In genomic region chr12:111040531-111040860, GRCm38 (mm10) we compare ENCODE assay signal across 8 mouse cellular contexts. TPM values are rescaled to one million over a fixed set of nuclear protein-coding genes. Genes with fewer than 3 reads are reported as not detected.
DNase-seq lines count a peak whose midpoint lies in the region; ATAC-seq lines count a peak whose summit lies in the region.

No protein-coding gene starts in this region.

- peak overlapping the region; percentile 95 for H3K4me2 ChIP-seq in kidney, embryonic 15.5 days
- H3K4me2 ChIP-seq in hindbrain, embryonic 14.5 days (replicated peaks), result peak overlapping the region; percentile 98
- H3K4me2 ChIP-seq in midbrain, embryonic 15.5 days, result peak overlapping the region; percentile 70

- H3K4me3 ChIP-seq in kidney, embryonic 15.5 days (replicated peaks), result peak overlapping the region; percentile 97
- peak overlapping the region; percentile 97 for H3K4me3 ChIP-seq in hindbrain, embryonic 14.5 days (replicated peaks; ENCODE audit: low read length)
- peak overlapping the region; percentile 90 for H3K4me3 ChIP-seq in midbrain, embryonic 15.5 days

- WGBS in kidney, embryonic 15.5 days, result 6% methylated on average over 3 of the region's 3 CpGs
- WGBS in hindbrain, embryonic 14.5 days, result 6% methylated on average over 3 of the region's 3 CpGs
- 0% methylated on average over 3 of the region's 3 CpGs for WGBS in midbrain, embryonic 15.5 days

- peaks cover 26% of the 10 kb centered on the region for H3K36me3 ChIP-seq in kidney, embryonic 15.5 days
- 0 out of 2 replicates have a peak, but pooled peaks cover 5% of the 10 kb centered on the region for H3K36me3 ChIP-seq in hindbrain, embryonic 14.5 days (replicated peaks; ENCODE audit: control insufficient read depth, insufficient read depth)
- no peaks in the 10 kb centered on the region for H3K36me3 ChIP-seq in midbrain, embryonic 15.5 days (replicated peaks)

- DNase-seq in kidney, postnatal 10 days, result no peak
- DNase-seq in Muller cell, postnatal 12 days (ENCODE audit: inconsistent ontology term), result peak; percentile 25
- DNase-seq in hindbrain, embryonic 14.5 days (ENCODE audit: low spot score), result no peak
- no peak for DNase-seq in layer of hippocampus, adult 11-12 months (ENCODE audit: low spot score)
- no peak for DNase-seq in spleen, postnatal 4 days (ENCODE audit: low spot score in 2 of 2)

- no peaks in the 10 kb centered on the region for H3K27me3 ChIP-seq in kidney, embryonic 15.5 days
- no peaks in the 10 kb centered on the region for H3K27me3 ChIP-seq in hindbrain, embryonic 14.5 days (ENCODE audit: control insufficient read depth, insufficient read depth, low read length)
- H3K27me3 ChIP-seq in midbrain, embryonic 15.5 days (replicated peaks), result no peaks in the 10 kb centered on the region

- no peaks in the 10 kb centered on the region for H3K9me3 ChIP-seq in kidney, embryonic 15.5 days (replicated peaks)
- H3K9me3 ChIP-seq in hindbrain, embryonic 14.5 days (ENCODE audit: control insufficient read depth, low read length), result no peaks in the 10 kb centered on the region
- H3K9me3 ChIP-seq in midbrain, embryonic 15.5 days, result no peaks in the 10 kb centered on the region

- no peak for ATAC-seq in kidney, embryonic 15.5 days (replicated peaks; ENCODE audit: low FRiP score)
- ATAC-seq in hindbrain, embryonic 14.5 days (ENCODE audit: low FRiP score), result no peak
- ATAC-seq in midbrain, embryonic 15.5 days (replicated peaks), result no peak
- no peak for ATAC-seq in activated CD4-positive, CD25-positive, alpha-beta regulatory T cell, adult 4 months

- H3K27ac ChIP-seq in kidney, embryonic 15.5 days, result peak overlapping the region; percentile 99; the same call in 1 of the 2 replicates
- no peak overlapping the region for H3K27ac ChIP-seq in hindbrain, embryonic 14.5 days
- H3K27ac ChIP-seq in midbrain, embryonic 15.5 days, result no peak overlapping the region

- H3K9ac ChIP-seq in kidney, embryonic 15.5 days, result peak overlapping the region; percentile 97
- peak overlapping the region; percentile 91 for H3K9ac ChIP-seq in hindbrain, embryonic 14.5 days
- peak overlapping the region; percentile 76 for H3K9ac ChIP-seq in midbrain, embryonic 15.5 days

- peaks cover 29% of the 10 kb centered on the region for H3K4me1 ChIP-seq in kidney, embryonic 15.5 days
- peaks cover 24% of the 10 kb centered on the region for H3K4me1 ChIP-seq in hindbrain, embryonic 14.5 days (replicated peaks; ENCODE audit: control insufficient read depth, insufficient read depth, low read length)
- peaks cover 20% of the 10 kb centered on the region for H3K4me1 ChIP-seq in midbrain, embryonic 15.5 days

RNA-seq across cellular contexts. Expression of gene Rcor1, which starts 1.3 kb away (rescaled TPM):
- polyA plus RNA-seq in kidney, embryonic 15.5 days (2015; fragmentation: Nextera tagmentation; extraction: Ambion mirVana), result 10.0 and 10.5 TPM in 2 replicates
- polyA plus RNA-seq in hindbrain, embryonic 14.5 days (2014; fragmentation: Nextera tagmentation; extraction: Ambion mirVana), result 6.6 and 6.8 TPM in 2 replicates
- polyA plus RNA-seq in midbrain, embryonic 15.5 days (2015; fragmentation: Nextera tagmentation; extraction: Ambion mirVana), result 4.7 and 5.1 TPM in 2 replicates
- 10 to 100 TPM; 14.7 to 15.9 TPM for polyA plus RNA-seq in activated CD4-positive, CD25-positive, alpha-beta regulatory T cell, adult 4 months (2017; shearing (Covaris generic))
